Mouse (Mus musculus): ENCODE data around the gene Foxi3.

Gene Foxi3

DNA sequence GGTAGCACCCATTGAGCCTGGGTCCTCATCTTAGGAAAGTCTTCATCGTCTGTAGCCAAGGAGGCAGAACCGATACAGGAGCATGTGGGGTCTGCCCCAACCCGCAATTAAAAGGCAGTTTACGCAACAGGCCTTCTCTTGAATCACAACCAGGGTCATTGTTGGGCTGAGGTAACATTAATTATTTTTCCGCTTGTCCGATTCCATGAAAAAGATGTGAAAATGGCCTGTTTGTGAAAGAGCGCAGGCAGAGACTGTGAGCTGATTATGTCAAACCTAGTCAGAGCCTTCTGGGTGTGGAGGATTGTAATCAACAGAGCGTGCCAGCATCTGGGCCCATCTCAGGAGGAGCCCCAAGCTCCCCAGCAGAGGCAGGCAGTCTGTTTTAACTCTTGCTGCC is 30.4 kb downstream of the Foxi3 start:
- no peak for DNase-seq (ENCODE audit: low read depth, low spot score)

DNA sequence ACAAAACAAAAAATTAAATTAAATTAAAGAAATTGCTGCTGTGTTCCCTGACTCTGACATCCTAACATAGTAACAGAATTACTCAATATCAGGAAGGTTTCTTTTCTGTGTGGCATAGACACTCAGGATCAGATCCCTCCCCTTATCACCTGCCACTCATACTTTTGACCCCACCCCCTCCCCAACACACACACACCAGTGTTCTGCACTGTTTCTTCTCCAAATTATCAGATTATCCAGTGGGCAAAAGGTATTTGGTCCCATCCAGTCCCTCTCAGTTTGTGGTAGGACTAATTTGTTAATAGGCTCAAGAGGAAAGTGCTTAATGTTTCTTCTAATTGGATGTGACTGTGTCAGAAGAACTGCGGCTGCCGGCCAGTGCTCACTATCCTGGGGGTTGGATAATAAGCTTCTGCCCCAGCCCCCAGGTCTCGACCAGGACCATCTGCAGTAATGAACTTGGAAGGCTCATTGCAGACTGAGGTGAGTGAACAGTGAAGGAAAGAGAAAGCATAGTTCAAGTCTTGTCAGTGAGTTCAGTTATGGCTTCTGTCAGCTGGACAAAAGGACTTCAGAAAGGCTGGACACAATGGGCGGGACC is 39.9 kb downstream of the Foxi3 start:
- DNase-seq (ENCODE audit: low read depth, low spot score): no peak

DNA sequence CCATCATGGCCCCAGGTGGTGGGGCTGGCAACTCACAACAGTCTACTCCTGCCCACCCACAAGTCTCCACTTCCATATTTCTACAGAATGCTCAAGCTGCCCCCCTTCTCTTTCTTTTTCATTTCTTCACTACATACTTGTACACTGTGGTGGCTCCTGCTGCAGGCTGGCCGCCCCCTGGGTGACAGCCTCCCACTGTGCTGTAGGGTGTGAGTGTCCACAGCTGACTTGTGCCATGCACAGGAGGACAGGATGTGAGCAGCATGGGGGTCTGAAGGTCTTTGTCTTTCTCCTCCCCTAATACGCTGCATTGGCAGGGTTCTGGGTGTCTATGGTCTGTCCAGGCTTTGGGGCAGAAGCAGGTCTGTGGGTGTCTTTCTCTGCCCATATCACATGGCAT is 46.3 kb downstream of the Foxi3 start:
- no peak for DNase-seq (ENCODE audit: low read depth, low spot score)

GRCm38 (mm10) chr6:71004161-71004560 is 47.8 kb downstream of the Foxi3 start:
- DNase-seq (ENCODE audit: low read depth, low spot score): peak; percentile 62
